Mouse (Mus musculus): ENCODE results near the gene Dock1.

Dock1 gene

DNA sequence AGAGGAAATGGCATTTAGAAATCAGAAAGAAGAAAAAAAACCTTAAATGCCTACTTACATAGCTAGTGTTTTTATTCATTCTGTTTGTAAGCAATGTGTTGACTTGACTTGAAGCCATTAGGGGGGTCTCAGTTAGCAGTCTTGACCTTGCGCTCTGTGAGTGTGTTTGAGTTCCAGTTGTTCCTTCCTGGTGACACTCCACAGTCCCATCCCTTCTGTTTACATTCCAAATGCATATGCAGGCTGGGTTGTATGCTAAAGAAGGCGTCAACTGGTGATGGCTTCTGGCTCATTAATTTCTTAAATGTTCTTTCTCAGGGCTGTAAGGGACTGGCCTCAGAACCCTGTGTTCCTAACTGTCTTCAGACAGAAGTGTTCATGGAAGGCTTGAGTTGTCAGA, 291.2 kb downstream of the Dock1 start:
- DNase-seq (ENCODE audit: low read depth): no peak

DNA sequence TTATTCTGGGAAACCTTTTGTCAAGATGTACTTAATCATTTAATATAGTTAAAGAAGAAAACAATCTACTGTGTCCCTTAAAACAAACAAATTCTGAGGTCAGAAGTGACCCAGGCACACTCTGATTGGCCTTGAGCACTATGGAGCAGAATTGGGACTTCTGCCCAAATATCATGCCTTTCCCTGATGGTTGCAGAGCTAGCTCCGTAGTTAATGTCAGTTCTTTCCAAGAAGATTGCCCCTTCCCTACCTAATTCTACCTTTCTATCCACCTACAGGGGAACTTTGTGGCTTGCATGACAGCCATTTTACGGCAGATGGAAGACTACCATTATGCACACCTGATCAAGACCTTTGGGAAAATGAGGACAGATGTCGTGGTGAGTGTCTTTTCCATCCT, 319.8 kb downstream of the Dock1 start:
- no peak for DNase-seq (ENCODE audit: low read depth)

DNA sequence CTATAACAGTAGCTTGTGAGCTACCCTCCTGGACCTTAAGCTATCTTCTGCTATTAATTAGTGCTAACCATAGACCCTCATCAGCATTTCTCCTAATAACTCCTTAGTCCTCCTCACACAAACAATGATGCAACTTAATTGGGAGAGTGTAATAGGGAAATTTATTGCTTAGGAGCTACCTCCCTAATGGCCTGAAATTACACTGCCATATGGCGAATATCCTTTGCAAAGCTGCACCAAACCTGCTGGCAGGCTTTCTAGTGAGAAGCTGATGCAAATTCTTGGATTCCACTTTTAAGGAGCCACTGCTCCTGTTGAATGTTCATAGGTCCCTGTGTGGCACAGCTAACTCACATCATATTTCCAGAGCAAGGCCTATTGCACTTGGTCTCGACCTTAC, 320.5 kb downstream of the Dock1 start:
- no peak for DNase-seq (ENCODE audit: low read depth)

DNA sequence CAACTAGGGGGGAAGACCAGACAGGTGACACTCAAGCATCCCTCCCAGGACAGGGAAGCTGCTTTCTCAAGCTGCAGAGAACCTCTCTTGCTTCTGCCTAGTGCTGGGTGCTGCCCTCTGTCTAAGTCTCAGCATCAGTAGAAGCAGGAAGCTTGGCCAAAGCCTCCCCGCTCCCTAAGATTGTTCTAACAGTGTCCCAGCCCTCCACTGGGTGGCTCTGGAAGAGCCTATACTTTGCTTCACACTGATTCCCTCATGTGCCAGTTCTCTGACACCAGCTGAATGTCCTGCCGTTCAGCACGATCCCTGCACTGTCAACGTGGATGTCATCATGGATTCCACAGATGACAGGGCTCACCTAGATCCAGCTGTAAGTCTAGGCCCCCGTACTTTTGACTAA, 324.5 kb downstream of the Dock1 start:
- DNase-seq (ENCODE audit: low read depth): no peak

DNA sequence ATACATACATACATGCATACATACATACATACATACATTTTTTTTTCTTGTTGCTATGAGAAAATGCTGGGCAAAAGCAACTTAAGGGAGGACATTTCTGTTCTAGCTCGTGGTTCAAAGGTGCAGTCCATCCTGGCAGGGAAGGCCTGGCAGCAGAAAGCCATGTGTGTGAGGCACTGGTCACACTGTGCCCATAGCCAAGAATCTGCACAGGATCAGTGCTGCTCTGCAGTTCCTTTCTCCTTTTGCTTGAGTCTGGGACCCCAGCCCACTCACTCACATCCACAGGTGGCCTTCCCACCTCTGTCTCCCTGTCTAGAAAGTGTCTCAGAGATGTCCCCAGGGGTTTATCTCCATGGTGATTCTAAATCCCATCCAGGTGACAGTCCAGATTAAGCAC, 331.8 kb downstream of the Dock1 start:
- no peak for DNase-seq (ENCODE audit: low read depth)

DNA sequence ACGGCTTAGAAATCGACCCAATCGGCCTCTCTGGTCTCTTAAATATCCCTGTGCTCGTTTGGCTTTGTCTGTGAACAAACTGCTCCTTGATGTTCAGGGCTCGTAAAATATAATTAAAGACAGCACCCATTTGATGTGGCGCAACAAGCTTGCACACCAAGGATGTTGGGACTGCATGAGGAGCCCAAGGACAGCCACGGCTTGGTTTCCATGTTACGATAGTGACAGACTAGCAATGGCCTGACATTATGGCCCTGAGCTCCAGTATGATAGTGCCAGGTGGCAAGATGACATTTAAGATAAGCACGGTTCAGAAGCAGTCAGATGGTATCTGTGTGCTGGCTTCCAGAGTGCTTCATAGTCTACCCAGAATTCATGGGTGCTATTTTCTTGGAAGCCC, 332.4 kb downstream of the Dock1 start:
- DNase-seq (ENCODE audit: low read depth): no peak

DNA sequence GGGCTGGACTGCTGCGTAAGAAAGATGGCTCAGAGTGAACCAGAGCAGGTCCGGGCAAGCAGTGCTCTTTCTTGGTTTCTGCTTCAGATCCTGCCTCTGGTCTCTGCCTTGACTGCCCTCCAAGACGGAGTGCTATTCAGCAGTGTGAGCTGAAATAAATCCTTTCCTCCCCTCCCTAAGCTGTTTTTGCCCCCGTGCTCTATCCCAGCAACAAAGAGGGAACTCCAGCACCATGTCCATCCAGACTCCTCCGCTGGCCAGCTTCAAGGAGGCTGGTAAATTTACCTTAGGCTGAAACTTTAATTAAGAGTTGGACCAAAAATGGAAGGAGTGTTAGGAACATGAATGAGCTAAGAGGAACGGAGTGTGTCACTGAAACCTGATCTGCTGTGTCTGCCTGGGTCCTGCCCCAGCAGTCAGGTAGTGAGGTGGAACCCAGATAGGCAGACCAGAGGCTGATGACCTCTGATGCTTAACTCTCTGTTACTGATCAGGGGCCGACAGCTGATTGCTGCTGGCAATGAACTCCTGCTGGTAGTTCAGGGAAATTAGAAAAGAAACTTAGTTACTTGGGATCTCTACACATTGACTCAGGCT, 335.6 kb downstream of the Dock1 start:
- no peak for DNase-seq (ENCODE audit: low read depth)

DNA sequence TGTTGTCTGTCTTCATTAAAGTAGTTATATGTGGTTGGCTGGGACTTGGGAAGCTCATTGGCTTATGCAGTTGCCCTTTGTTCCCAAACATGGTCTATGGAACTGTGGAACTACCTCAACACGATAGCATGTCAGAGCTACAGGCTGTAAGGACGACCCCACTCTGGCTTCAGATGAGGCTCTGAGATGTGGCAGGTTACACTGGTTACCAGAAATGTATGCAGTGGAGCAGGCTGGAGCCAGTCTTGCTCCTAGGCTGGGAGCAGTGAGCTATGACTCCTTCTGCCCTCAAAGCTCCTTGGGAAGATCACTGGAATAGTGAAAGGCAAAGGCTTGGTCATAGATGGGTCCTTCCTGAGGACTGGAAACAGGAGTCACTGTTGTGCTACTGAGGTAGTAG, 337.6 kb downstream of the Dock1 start:
- no peak for DNase-seq (ENCODE audit: low read depth)

DNA sequence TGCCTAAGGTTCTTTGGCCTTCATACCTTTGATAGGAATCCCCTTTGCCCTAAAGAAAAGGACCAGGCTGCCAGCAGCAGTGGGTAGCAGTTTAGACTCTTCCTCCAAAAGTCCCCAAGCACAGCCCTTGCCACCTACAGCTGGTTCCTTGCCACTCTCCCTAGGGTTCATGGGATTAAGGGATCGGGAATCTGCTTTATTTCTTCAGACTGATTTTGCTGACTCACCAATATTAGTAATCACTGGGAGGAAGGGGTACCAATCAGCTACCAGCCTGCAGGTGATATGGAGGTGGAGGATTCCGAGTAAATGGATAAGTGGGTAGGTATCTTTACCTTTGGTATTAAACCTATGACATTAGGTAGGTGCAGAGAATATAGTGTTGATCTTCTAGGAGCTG, 340.5 kb downstream of the Dock1 start:
- DNase-seq (ENCODE audit: low read depth): no peak

DNA sequence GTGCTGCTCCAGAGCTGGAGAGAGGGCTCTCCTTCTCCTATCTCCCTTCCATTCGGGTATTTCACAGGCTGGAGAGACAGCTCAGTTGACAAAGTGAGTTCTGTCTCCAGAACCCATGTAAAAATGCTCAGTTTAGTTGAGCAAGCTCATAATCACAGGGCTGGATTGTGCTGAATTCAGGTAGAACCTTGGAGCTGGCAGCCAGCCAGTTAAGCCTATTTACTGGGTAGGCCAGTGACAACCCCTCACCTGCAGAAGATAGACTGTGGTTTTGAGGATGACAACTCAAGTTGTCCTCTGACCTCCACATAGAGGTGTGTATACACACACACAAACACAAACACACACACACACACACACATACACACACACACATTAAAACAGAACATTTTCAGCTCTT, 347.1 kb downstream of the Dock1 start:
- no peak for DNase-seq (ENCODE audit: low read depth)

DNA sequence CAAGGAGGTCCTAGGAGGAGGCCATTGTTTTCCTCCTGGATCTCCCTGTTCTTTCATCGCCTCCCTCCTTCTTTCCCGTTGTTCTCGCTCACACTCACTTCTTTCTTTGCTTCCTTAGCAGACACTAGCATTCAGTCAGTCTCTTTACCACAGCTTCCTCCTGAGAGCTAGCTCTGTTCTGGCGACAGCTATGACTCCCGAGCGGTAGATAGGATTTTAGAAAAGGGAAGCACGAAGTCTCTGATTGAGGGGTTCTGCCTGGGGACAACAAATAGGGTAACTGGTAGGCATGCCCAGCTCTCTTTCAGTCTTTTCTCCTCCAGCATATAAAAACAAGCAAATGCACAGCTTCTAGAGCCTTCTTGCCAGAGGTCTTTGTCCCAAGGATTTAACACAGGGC, 350.3 kb downstream of the Dock1 start:
- DNase-seq (ENCODE audit: low read depth): no peak

DNA sequence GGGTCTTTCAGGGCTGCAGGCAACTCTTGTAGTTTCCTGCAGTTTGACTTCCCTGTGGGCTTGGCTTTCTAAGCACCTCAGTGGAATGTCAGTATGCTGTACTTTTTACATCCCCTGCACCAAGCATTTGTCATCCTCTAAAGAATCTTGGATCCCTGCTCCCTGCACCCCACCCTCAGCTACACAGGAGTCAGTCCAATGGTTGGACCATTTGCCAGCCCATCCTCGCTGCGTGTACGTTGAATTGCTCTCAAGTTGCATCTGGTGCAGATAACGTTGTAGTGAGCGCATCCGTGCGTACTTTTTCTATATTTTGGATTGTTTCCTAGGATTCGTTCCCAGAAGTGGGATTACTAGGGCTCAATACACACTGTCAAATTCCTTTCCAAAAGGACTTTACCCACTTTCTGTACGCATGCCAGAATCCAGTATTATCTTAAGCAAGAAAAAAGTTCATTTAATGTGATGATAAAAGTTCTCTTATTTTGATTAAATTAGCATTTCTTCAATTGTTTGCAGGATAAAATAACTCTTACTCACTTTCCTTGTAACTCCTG, 351.2 kb downstream of the Dock1 start:
- no peak for DNase-seq (ENCODE audit: low read depth)

DNA sequence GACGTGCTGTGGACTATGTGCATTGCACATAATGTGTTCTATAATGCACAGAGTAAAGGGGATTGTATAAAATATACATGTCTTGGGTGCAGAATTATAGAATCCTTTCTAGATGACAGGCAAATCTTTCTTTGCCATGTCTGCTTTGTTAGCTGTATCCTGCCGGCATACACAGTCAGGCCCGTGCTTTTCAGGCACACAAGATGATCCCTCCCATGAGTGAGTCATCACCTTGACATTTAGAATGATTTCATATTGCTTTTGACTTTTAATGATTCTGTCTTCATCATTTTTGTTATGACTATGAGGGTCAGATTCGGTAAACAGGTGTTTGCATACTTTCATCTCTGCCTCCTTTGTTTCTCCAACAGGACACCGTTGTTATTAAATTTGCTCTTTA, 354.1 kb downstream of the Dock1 start:
- DNase-seq (ENCODE audit: low read depth): no peak

DNA sequence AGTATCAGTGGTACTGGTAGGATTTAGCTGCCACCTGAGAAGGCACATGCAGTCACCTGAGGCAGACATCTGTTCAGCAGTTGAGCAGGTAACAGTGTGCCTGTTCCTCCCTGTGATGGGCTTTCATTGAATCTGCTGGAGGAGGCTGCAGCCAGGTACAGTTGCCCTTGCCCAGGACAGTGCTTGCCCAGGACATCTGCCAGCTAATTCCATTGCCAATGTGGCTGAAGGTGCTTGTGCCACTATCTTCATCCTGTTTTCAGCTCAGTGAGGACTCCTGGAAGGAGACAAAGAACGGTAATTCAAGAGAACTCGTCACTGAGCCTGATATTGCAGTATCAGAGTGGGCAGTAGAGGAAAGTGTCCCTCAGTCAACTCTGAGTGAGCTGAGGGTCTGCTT, 358.3 kb downstream of the Dock1 start:
- no peak for DNase-seq (ENCODE audit: low read depth)

DNA sequence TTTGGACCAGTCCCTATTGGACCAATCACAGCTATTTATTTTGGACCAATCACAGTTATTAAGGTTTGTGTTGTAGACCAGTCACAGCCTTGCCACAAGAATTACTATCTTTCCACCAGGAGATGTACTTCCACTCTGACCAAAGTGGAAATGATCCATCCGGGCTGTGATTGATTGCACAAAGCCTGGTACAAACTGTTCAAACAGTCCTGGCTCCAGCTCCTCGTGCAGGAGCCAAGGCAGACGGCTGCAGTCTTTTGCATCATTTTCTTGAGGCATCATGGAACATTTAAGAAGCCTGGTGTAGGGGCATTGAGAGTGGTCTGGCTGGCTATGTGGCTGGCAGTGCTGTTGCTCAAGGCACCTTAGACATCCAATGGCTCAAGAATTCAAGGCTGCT, 358.7 kb downstream of the Dock1 start:
- no peak for DNase-seq (ENCODE audit: low read depth)

DNA sequence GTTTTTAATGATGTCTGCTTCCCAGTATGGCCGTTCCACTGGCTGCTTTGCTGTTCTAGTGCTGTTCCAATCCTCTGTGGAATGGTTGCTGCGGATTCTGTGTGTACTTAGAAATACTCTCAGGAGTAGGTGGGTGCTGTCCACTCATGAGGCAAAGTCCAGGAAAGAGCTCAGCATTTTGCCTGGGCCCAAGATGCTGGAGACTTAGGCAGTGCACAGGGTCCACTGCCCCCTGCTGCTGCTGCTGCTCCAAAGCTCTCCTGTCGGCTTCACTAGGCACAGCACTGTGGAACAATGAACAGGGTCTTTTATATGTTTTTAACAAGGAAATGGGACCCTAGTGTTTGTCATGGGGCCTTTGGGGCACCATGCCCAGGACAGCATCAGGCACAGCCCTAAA, 361.0 kb downstream of the Dock1 start:
- no peak for DNase-seq (ENCODE audit: low read depth)

DNA sequence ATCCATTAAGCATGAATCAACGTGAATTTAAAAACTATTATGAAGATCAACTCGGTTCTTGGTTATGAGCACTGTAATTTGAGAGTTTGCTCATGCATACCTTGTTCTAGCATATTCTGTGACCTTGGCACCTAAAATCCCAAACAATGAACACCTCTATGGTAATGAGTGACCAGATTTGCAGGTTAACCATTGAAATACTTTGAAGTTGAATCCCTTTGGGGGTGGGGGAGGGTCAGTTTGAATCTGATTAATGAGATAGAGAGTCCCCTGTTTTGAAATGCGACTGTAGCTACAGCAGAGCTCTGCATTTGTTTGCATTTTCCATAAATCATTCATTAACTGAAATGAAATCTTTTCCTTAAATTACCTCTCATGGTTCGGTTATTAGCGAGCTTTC, 364.4 kb downstream of the Dock1 start:
- DNase-seq (ENCODE audit: low read depth): no peak

DNA sequence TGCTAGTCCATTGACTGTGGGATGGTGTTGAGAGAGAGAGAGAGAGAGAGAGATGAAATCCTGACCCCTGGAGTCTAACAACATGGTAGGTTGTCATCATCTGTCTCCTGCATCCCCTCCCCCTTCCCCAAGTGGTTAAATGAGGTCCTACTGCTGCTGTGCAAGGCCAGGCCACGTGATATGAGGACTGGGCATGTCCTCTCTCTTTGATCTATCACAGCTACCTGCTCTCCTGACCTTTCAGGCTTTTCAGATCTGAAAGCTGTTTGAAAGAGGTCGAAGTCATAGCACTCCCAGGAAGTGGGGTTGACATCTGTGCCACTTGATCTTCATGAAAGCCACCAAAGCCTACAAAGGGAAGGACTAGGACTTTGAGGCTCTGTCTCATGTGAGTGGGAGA, 365.2 kb downstream of the Dock1 start:
- DNase-seq (ENCODE audit: low read depth): no peak

DNA sequence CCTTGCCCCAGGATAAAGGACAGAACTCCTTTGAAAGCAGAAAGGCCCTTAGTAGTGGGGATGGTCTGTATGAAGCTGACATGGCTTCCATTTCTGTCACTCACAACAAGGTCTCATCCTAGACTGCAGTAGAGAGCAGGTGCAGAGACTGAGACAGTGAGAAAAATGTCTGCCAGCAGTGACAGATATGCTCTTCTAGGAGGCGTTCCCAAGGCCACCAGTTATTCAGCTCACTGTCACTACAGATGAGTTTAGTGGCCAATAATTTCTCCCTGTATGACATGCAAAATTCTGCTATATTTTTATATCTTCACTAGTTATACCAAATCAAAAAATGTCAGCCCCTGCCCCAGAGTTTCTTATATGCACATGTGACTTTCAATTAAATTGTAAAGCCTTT, 368.5 kb downstream of the Dock1 start:
- DNase-seq (ENCODE audit: low read depth): no peak

DNA sequence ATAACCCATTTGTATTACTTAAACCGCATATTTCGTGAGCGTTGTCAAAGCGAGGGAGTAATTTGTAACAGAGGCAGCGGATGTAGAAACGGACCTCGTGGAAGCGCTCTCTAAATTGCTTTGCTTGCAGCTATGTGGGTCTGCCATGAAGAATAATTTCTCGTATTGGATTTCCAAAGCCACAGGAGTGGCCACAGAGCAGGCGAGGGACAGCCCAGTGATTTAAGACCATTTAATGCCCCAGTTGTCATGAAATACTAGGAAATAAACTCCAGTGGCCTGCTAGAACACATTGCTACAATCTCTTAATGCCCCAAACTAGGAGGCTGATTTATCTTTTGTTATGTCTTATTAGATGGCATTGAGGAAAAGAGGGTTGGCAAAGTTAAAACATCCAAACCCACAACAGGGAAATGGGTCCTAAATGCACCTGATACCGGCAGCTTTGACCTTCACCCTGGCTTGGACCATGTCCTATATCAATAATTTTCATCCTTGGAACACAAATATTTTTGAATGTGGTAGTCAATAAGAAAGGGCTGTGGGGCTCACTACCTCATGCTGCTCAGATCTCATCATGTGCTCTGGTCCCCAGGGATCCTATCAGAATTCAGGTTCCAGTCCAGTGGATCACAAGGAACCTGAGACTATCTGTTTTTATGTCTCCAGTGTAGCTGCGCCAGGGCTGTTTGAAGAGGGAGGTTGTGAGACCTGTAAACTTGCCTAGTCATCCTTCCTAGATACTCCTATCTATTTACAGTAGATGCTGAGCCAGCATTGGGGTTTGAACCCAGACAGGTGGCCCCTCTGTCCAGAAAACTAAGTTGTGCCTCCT, 373.7 kb downstream of the Dock1 start:
- no peak for DNase-seq (ENCODE audit: low read depth)

DNA sequence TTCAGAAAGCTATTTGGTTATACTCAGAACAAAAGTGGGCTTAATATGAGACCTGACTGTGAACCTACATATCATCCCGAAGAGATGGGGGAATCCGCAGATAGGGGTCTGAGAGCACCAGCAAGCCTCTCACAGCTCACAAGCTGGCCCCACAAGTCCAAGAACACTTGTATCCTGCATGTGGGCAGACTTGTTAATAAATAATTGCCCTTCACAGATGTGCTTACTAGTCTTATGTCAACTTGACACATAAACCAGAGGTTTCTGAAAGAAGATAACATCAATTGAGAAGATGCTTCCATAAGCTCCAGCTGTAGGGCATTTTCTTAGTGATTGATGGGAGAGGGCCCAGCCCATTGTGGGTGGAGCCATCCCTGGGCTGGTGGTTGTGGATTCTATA, 379.0 kb downstream of the Dock1 start:
- no peak for DNase-seq (ENCODE audit: low read depth)

DNA sequence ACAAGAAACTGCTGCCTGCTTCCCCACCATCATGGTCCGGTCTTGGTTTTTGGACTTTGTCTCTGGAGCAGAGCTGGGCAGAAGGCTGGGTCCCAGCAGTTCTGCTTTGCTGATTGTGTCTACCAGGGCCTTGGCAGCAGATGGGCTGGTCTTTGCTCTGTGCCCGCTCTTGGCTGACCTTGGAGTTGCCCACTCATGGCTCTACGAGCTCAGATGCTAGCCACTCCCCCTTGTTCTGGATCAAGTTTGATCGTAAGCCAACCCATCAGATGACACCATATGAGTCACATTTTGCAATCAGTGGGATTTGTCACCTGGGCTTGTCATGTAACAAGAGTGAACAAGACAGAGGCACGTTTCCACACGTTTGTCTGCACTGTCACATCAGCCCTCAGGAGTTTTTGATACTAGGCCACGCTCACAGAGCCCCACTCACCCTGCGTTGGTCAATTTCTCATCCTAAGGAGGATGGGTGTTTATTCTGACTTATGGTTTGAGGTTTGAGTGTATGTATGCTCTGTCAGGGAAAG, 382.8 kb downstream of the Dock1 start:
- no peak for DNase-seq (ENCODE audit: low read depth)

DNA sequence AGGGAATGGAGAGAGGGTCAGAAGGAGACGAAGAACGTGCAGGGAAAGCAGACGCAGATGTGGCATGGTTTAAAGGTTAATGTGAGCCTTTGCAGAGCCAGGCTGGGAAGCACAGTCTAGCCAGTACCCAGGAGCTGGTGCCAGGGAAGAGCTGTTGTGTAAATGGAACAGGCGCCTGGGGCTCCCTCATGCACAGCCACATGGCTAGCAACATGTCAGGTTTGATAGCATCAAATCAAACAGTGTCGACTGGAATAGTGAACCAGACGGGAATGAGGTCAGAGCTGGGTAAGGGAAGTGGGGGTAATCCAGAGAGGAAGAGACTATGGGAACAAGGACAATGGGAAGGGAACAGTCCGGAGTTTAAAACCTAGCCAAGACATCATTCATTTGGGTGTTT, 384.2 kb downstream of the Dock1 start:
- DNase-seq (ENCODE audit: low read depth): no peak

DNA sequence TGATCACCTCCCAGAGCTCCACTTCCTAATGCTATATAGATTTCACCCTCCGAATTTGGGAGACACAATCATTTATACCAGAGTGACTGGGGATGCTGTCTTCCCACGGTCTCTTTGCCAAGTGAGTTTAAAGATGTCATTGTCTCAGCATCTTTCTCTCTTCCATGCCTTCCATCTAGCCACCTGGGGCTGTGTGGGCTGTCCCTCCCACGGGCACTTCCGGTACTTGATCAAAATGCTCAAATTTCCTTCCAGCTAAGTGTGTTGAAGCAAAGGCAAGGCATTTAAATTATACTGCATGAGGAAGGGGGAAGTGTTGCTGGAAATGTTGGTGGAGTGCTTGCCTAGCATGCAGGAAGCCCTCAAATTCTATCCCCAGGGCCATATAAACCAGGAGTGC, 388.6 kb downstream of the Dock1 start:
- no peak for DNase-seq (ENCODE audit: low read depth)
